Mouse (Mus musculus): Measurements from ENCODE around the gene Clic3.

DNA sequence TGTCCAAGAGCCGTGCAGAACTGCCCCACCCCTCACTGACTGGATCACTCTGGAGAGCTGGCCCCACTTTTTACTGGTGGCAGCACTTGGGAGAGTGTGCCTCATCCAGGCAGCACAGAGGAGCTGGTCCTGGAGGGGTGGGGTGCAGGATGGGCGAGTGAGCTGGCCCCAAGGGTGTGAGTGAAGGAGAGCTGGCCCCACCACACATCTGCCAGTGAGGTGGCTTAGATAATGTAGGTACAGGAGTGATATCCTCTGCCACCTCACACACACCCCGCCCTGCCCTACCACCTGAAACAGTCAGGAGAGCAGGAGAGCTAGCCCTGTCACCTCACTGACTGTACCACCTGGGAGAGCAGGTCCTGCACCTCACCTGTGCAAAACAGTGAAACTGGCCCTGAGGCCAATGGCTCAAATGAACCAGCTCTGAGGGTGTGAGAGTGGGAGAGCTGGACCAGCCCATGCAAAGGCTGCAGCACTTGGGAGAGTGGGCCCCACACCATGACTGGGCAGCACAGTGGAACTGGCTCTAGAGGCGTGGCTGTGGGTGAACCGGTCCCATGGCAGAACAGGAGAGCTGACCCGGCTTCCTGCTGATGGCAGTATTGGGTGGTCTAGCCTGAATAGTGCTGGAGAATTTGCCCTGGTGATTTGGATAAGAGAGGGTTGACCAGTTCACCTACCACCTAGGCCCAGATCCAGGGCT, 31.5 kb downstream of the Clic3 start:
- TF ChIP-seq CTCF (IDR thresholded peaks at IDR 0.05; ENCODE audit: low read depth): no peak
- TF ChIP-seq EP300 (optimal IDR thresholded peaks at IDR 0.05): no peak

All from stomach, postnatal 0 days (tissue).